Mouse (Mus musculus): ENCODE data around the gene Tprkb. TPM values are rescaled to one million over a fixed set of nuclear protein-coding genes. Genes with fewer than 3 reads are reported as not detected.
"Not testable (repeated sequence)": the region's sequence is repeated elsewhere in the genome, so short reads cannot be mapped to it uniquely, and the experiment has no call there.

Gene Tprkb
- polyA plus RNA-seq, 1 experiment from 2014 or later = 57.0 TPM

- H3K27ac ChIP-seq (ENCODE audit: low read length); H3K27me3 ChIP-seq (replicated peaks; ENCODE audit: control insufficient read depth, insufficient read depth, low read length); H3K4me1 ChIP-seq (replicated peaks; ENCODE audit: control insufficient read depth, insufficient read depth, low read length); H3K4me2 ChIP-seq (ENCODE audit: low read length); H3K4me3 ChIP-seq (replicated peaks; ENCODE audit: low read length); H3K36me3 ChIP-seq (ENCODE audit: control insufficient read depth, insufficient read depth); H3K9me3 ChIP-seq (ENCODE audit: control insufficient read depth, low read length); H3K9ac ChIP-seq (replicated peaks; ENCODE audit: low read depth, low read length); ATAC-seq: not testable (repeated sequence)
- 91% methylated on average over 9 of the region's 9 CpGs for WGBS
Observed at GRCm38 (mm10) chr6:85883246-85883645, 28.4 kb upstream of the Tprkb start.

GRCm38 (mm10) chr6:85884311-85884710 is 27.4 kb upstream of the Tprkb start:
- Histone ChIP-seq H3K27ac (ENCODE audit: low read length) (no peak overlapping the region), H3K9me3 (ENCODE audit: control insufficient read depth, low read length) (peaks cover 9% of the 10 kb centered on the region; the same call in 1 of the 2 replicates), H3K4me3 (replicated peaks; ENCODE audit: low read length) (no peak overlapping the region), H3K9ac (replicated peaks; ENCODE audit: low read depth, low read length) (no peak overlapping the region), H3K4me2 (ENCODE audit: low read length) (no peak overlapping the region), H3K27me3 (replicated peaks; ENCODE audit: control insufficient read depth, insufficient read depth, low read length) (no peaks in the 10 kb centered on the region), H3K36me3 (ENCODE audit: control insufficient read depth, insufficient read depth) (no peaks in the 10 kb centered on the region), H3K4me1 (replicated peaks; ENCODE audit: control insufficient read depth, insufficient read depth, low read length) (no peaks in the 10 kb centered on the region)
- no peak for ATAC-seq
- 90% methylated on average over 1 of the region's 1 CpGs for WGBS

GRCm38 (mm10) chr6:85888961-85889360 is 22.7 kb upstream of the Tprkb start:
- WGBS = 90% methylated on average over 2 of the region's 2 CpGs
- Histone ChIP-seq H3K4me2 (ENCODE audit: low read length) (no peak overlapping the region), H3K9me3 (ENCODE audit: control insufficient read depth, low read length) (peaks cover under 1% of the 10 kb centered on the region; the same call in 1 of the 2 replicates), H3K36me3 (ENCODE audit: control insufficient read depth, insufficient read depth) (no peaks in the 10 kb centered on the region), H3K27me3 (replicated peaks; ENCODE audit: control insufficient read depth, insufficient read depth, low read length) (no peaks in the 10 kb centered on the region), H3K4me3 (replicated peaks; ENCODE audit: low read length) (no peak overlapping the region), H3K4me1 (replicated peaks; ENCODE audit: control insufficient read depth, insufficient read depth, low read length) (no peaks in the 10 kb centered on the region), H3K27ac (ENCODE audit: low read length) (no peak overlapping the region), H3K9ac (replicated peaks; ENCODE audit: low read depth, low read length) (no peak overlapping the region)
- no peak for ATAC-seq

- H3K4me3 ChIP-seq (replicated peaks; ENCODE audit: low read length); H3K27ac ChIP-seq (ENCODE audit: low read length); H3K4me2 ChIP-seq (ENCODE audit: low read length); H3K9me3 ChIP-seq (ENCODE audit: control insufficient read depth, low read length); H3K27me3 ChIP-seq (replicated peaks; ENCODE audit: control insufficient read depth, insufficient read depth, low read length); H3K36me3 ChIP-seq (ENCODE audit: control insufficient read depth, insufficient read depth); ATAC-seq; H3K4me1 ChIP-seq (replicated peaks; ENCODE audit: control insufficient read depth, insufficient read depth, low read length); H3K9ac ChIP-seq (replicated peaks; ENCODE audit: low read depth, low read length): not testable (repeated sequence)
- WGBS = 68% methylated on average over 25 of the region's 25 CpGs
Observed at GRCm38 (mm10) chr6:85895061-85895648, 16.5 kb upstream of the Tprkb start.

GRCm38 (mm10) chr6:85898596-85899475 is 12.8 kb upstream of the Tprkb start:
- not testable (repeated sequence) for H3K9ac ChIP-seq (replicated peaks; ENCODE audit: low read depth, low read length); H3K9me3 ChIP-seq (ENCODE audit: control insufficient read depth, low read length); H3K4me2 ChIP-seq (ENCODE audit: low read length); H3K36me3 ChIP-seq (ENCODE audit: control insufficient read depth, insufficient read depth); H3K4me3 ChIP-seq (replicated peaks; ENCODE audit: low read length); H3K27me3 ChIP-seq (replicated peaks; ENCODE audit: control insufficient read depth, insufficient read depth, low read length); H3K4me1 ChIP-seq (replicated peaks; ENCODE audit: control insufficient read depth, insufficient read depth, low read length); H3K27ac ChIP-seq (ENCODE audit: low read length); ATAC-seq
- 69% methylated on average over 7 of the region's 8 CpGs for WGBS

- H3K9ac ChIP-seq (replicated peaks; ENCODE audit: low read depth, low read length) = no peak overlapping the region
- H3K27me3 ChIP-seq (replicated peaks; ENCODE audit: control insufficient read depth, insufficient read depth, low read length) = no peaks in the 10 kb centered on the region
- H3K27ac ChIP-seq (ENCODE audit: low read length) = no peak overlapping the region
- no peaks in the 10 kb centered on the region for H3K9me3 ChIP-seq (ENCODE audit: control insufficient read depth, low read length)
- no peak overlapping the region for H3K4me2 ChIP-seq (ENCODE audit: low read length)
- H3K36me3 ChIP-seq (ENCODE audit: control insufficient read depth, insufficient read depth) = no peaks in the 10 kb centered on the region
- no peak for ATAC-seq
- WGBS = 98% methylated on average over 2 of the region's 2 CpGs
- H3K4me3 ChIP-seq (replicated peaks; ENCODE audit: low read length) = no peak overlapping the region
- H3K4me1 ChIP-seq (replicated peaks; ENCODE audit: control insufficient read depth, insufficient read depth, low read length) = peaks cover 2% of the 10 kb centered on the region; the same call in 1 of the 2 replicates
Observed at GRCm38 (mm10) chr6:85902303-85902702, 9.4 kb upstream of the Tprkb start.

- H3K9ac ChIP-seq (replicated peaks; ENCODE audit: low read depth, low read length) = not testable (repeated sequence)
Observed at GRCm38 (mm10) chr6:85904642-85905061, 7.0 kb upstream of the Tprkb start, which contains the start of gene Nat8f4. Gene Nat8f4, minus strand, starts transcription at chr6:85904884.

GRCm38 (mm10) chr6:85906911-85907351 is 4.7 kb upstream of the Tprkb start:
- H3K9me3 ChIP-seq (ENCODE audit: control insufficient read depth, low read length); H3K27ac ChIP-seq (ENCODE audit: low read length); H3K4me3 ChIP-seq (replicated peaks; ENCODE audit: low read length); H3K27me3 ChIP-seq (replicated peaks; ENCODE audit: control insufficient read depth, insufficient read depth, low read length); H3K4me1 ChIP-seq (replicated peaks; ENCODE audit: control insufficient read depth, insufficient read depth, low read length); H3K9ac ChIP-seq (replicated peaks; ENCODE audit: low read depth, low read length); H3K36me3 ChIP-seq (ENCODE audit: control insufficient read depth, insufficient read depth); H3K4me2 ChIP-seq (ENCODE audit: low read length): not testable (repeated sequence)
- WGBS = 63% methylated on average over 2 of the region's 2 CpGs
- ATAC-seq = 0 out of 2 replicates have a peak, but pooled peaks have one; percentile 50

More at GRCm38 (mm10) chr6:85904642-85905061, 7.0 kb upstream of the Tprkb start, which contains the start of gene Nat8f4:
- H3K4me3 ChIP-seq (replicated peaks; ENCODE audit: low read length) = peak within 1 kb of the TSS; percentile 39
- peak; percentile 84 for ATAC-seq
- H3K4me2 ChIP-seq (ENCODE audit: low read length) = peak within 1 kb of the TSS; percentile 43
- H3K27me3 ChIP-seq (replicated peaks; ENCODE audit: control insufficient read depth, insufficient read depth, low read length); H3K4me1 ChIP-seq (replicated peaks; ENCODE audit: control insufficient read depth, insufficient read depth, low read length); H3K36me3 ChIP-seq (ENCODE audit: control insufficient read depth, insufficient read depth); H3K27ac ChIP-seq (ENCODE audit: low read length); H3K9me3 ChIP-seq (ENCODE audit: control insufficient read depth, low read length): not testable (repeated sequence)
- 8% methylated on average over 20 of the region's 20 CpGs for WGBS

- no peak for ATAC-seq
- WGBS = 73% methylated on average over 3 of the region's 3 CpGs
Observed at GRCm38 (mm10) chr6:85908341-85908740, 3.3 kb upstream of the Tprkb start.

More at GRCm38 (mm10) chr6:85908341-85908740, 3.3 kb upstream of the Tprkb start:
- Histone ChIP-seq H3K36me3 (ENCODE audit: control insufficient read depth, insufficient read depth) (no peaks in the 10 kb centered on the region), H3K27ac (ENCODE audit: low read length) (no peak overlapping the region), H3K4me2 (ENCODE audit: low read length) (no peak overlapping the region), H3K9me3 (ENCODE audit: control insufficient read depth, low read length) (no peaks in the 10 kb centered on the region), H3K4me1 (replicated peaks; ENCODE audit: control insufficient read depth, insufficient read depth, low read length) (peaks cover 2% of the 10 kb centered on the region; the same call in 1 of the 2 replicates), H3K27me3 (replicated peaks; ENCODE audit: control insufficient read depth, insufficient read depth, low read length) (no peaks in the 10 kb centered on the region), H3K9ac (replicated peaks; ENCODE audit: low read depth, low read length) (no peak overlapping the region), H3K4me3 (replicated peaks; ENCODE audit: low read length) (no peak overlapping the region)
